Mouse (Mus musculus): ENCODE measurements around the gene Pth2. TPM values are rescaled to one million over a fixed set of nuclear protein-coding genes. Genes with fewer than 3 reads are reported as not detected.

Gene Pth2
- polyA plus RNA-seq, 1 experiment from 2014 or later: not detected

GRCm38 (mm10) chr7:45135993-45136567 lies 44.7 kb upstream of the Pth2 start, which contains the start of the genes Gm45713 and Flt3l:
Gm45713 (minus strand) TSS chr7:45136231.
Flt3l (minus strand) TSS chr7:45136432.
- Histone ChIP-seq H3K4me1 (replicated peaks; ENCODE audit: control insufficient read depth, insufficient read depth) (no peaks in the 10 kb centered on the region), H3K4me2 (replicated peaks; ENCODE audit: low read depth) (peak within 1 kb of the TSS; percentile 78), H3K27ac (replicated peaks) (peak within 1 kb of the TSS; percentile 45), H3K9me3 (ENCODE audit: control insufficient read depth, low read length) (no peaks in the 10 kb centered on the region), H3K27me3 (ENCODE audit: control insufficient read depth, insufficient read depth, low read length) (no peaks in the 10 kb centered on the region), H3K36me3 (ENCODE audit: control insufficient read depth, insufficient read depth, low read length) (no peaks in the 10 kb centered on the region), H3K9ac (ENCODE audit: low read length) (peak within 1 kb of the TSS; percentile 70), H3K4me3 (ENCODE audit: low read depth, low read length) (peak within 1 kb of the TSS; percentile 60)
- peak; percentile 85 for ATAC-seq (ENCODE audit: low FRiP score, low TSS enrichment)
- peak; percentile 88 for DNase-seq (ENCODE audit: low spot score)
- TF ChIP-seq EP300 (optimal IDR thresholded peaks at IDR 0.05): no peak
- TF ChIP-seq CTCF (IDR thresholded peaks at IDR 0.05; ENCODE audit: low read depth): peak; percentile 99
- WGBS: 3% methylated on average over 29 of the region's 29 CpGs

- no peaks in the 10 kb centered on the region for H3K4me1 ChIP-seq (replicated peaks; ENCODE audit: control insufficient read depth, insufficient read depth)
- H3K36me3 ChIP-seq (ENCODE audit: control insufficient read depth, insufficient read depth, low read length): no peaks in the 10 kb centered on the region
- H3K27ac ChIP-seq (replicated peaks): no peak overlapping the region
- no peak for TF ChIP-seq EP300 (optimal IDR thresholded peaks at IDR 0.05)
- TF ChIP-seq CTCF (IDR thresholded peaks at IDR 0.05; ENCODE audit: low read depth): no peak
- H3K9ac ChIP-seq (ENCODE audit: low read length): no peak overlapping the region
- DNase-seq (ENCODE audit: low spot score) (no peak), ATAC-seq (ENCODE audit: low FRiP score, low TSS enrichment) (no peak)
- no peaks in the 10 kb centered on the region for H3K27me3 ChIP-seq (ENCODE audit: control insufficient read depth, insufficient read depth, low read length)
- WGBS: 66% methylated on average over 12 of the region's 12 CpGs
- no peaks in the 10 kb centered on the region for H3K9me3 ChIP-seq (ENCODE audit: control insufficient read depth, low read length)
- no peak overlapping the region for H3K4me2 ChIP-seq (replicated peaks; ENCODE audit: low read depth)
- H3K4me3 ChIP-seq (ENCODE audit: low read depth, low read length): no peak overlapping the region
Measured at GRCm38 (mm10) chr7:45137171-45138006, 43.4 kb upstream of the Pth2 start.

- H3K27me3 ChIP-seq (ENCODE audit: control insufficient read depth, insufficient read depth, low read length): no peaks in the 10 kb centered on the region
- DNase-seq (ENCODE audit: low spot score) (no peak), ATAC-seq (ENCODE audit: low FRiP score, low TSS enrichment) (no peak)
- H3K4me3 ChIP-seq (ENCODE audit: low read depth, low read length): no peak overlapping the region
- H3K27ac ChIP-seq (replicated peaks): no peak overlapping the region
- H3K9ac ChIP-seq (ENCODE audit: low read length): no peak overlapping the region
- TF ChIP-seq CTCF (IDR thresholded peaks at IDR 0.05; ENCODE audit: low read depth): no peak
- no peak for TF ChIP-seq EP300 (optimal IDR thresholded peaks at IDR 0.05)
- no peak overlapping the region for H3K4me2 ChIP-seq (replicated peaks; ENCODE audit: low read depth)
- 92% methylated on average over 1 of the region's 1 CpGs for WGBS
- H3K9me3 ChIP-seq (ENCODE audit: control insufficient read depth, low read length): no peaks in the 10 kb centered on the region
- H3K4me1 ChIP-seq (replicated peaks; ENCODE audit: control insufficient read depth, insufficient read depth): no peaks in the 10 kb centered on the region
- no peaks in the 10 kb centered on the region for H3K36me3 ChIP-seq (ENCODE audit: control insufficient read depth, insufficient read depth, low read length)
Measured at GRCm38 (mm10) chr7:45138403-45138802, 42.4 kb upstream of the Pth2 start.

- TF ChIP-seq CTCF (IDR thresholded peaks at IDR 0.05; ENCODE audit: low read depth) (no peak), EP300 (optimal IDR thresholded peaks at IDR 0.05) (no peak)
- 65% methylated on average over 8 of the region's 8 CpGs for WGBS
- no peak overlapping the region for H3K9ac ChIP-seq (ENCODE audit: low read length)
Measured at GRCm38 (mm10) chr7:45139904-45140723, 40.7 kb upstream of the Pth2 start.

DNA sequence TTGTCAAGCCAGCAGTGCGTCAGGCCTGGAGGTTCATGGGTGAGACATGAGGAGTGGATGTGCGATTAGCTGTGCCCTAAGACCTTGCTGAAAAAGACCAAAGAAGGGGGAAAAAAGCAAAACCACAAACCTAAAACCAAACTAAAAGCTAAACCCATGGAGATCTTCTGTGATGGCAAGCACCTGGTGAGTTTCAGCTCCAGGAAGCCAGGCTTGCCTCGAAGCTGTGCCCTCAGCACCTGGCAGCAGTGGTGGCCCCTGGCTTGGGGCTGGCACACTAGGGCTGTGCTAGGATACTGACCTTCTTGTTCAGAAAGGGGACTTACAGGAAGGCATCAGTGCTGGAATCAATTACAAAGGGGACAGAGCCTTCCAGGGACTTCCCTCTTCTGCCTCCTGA lies 39.5 kb upstream of the Pth2 start:
- TF ChIP-seq CTCF (IDR thresholded peaks at IDR 0.05; ENCODE audit: low read depth): no peak
- no peak for TF ChIP-seq EP300 (optimal IDR thresholded peaks at IDR 0.05)
- no peak overlapping the region for H3K27ac ChIP-seq (replicated peaks)
- DNase-seq (ENCODE audit: low spot score) (no peak), ATAC-seq (ENCODE audit: low FRiP score, low TSS enrichment) (no peak)
- H3K27me3 ChIP-seq (ENCODE audit: control insufficient read depth, insufficient read depth, low read length): no peaks in the 10 kb centered on the region
- no peak overlapping the region for H3K4me2 ChIP-seq (replicated peaks; ENCODE audit: low read depth)
- H3K4me3 ChIP-seq (ENCODE audit: low read depth, low read length): no peak overlapping the region
- no peaks in the 10 kb centered on the region for H3K9me3 ChIP-seq (ENCODE audit: control insufficient read depth, low read length)
- 89% methylated on average over 3 of the region's 3 CpGs for WGBS
- no peak overlapping the region for H3K9ac ChIP-seq (ENCODE audit: low read length)
- H3K4me1 ChIP-seq (replicated peaks; ENCODE audit: control insufficient read depth, insufficient read depth): no peaks in the 10 kb centered on the region
- H3K36me3 ChIP-seq (ENCODE audit: control insufficient read depth, insufficient read depth, low read length): peaks cover 4% of the 10 kb centered on the region

More at GRCm38 (mm10) chr7:45139904-45140723, 40.7 kb upstream of the Pth2 start:
- H3K4me1 ChIP-seq (replicated peaks; ENCODE audit: control insufficient read depth, insufficient read depth): no peaks in the 10 kb centered on the region
- H3K27me3 ChIP-seq (ENCODE audit: control insufficient read depth, insufficient read depth, low read length): no peaks in the 10 kb centered on the region
- peaks cover 4% of the 10 kb centered on the region for H3K36me3 ChIP-seq (ENCODE audit: control insufficient read depth, insufficient read depth, low read length)
- H3K9me3 ChIP-seq (ENCODE audit: control insufficient read depth, low read length): no peaks in the 10 kb centered on the region
- no peak overlapping the region for H3K4me3 ChIP-seq (ENCODE audit: low read depth, low read length)
- no peak overlapping the region for H3K27ac ChIP-seq (replicated peaks)
- DNase-seq (ENCODE audit: low spot score): no peak
- ATAC-seq (ENCODE audit: low FRiP score, low TSS enrichment): no peak
- no peak overlapping the region for H3K4me2 ChIP-seq (replicated peaks; ENCODE audit: low read depth)
